Mouse (Mus musculus) layer of hippocampus, postnatal 14 days (tissue): ENCODE results near the gene Hrg. TPM values are rescaled to one million over a fixed set of nuclear protein-coding genes. Genes with fewer than 3 reads are reported as not detected.
"Not testable (repeated sequence)": the region's sequence is repeated elsewhere in the genome, so short reads cannot be mapped to it uniquely, and the experiment has no call there.

Source experiments
- DNase-seq, 2 experiments: peaks; one replicate each; pipeline ENCODE4 v3.0.0; 2021 to 2022; ENCODE audit warnings: low spot score in 2 of 2, mixed read lengths in 1 of 2
- long read RNA-seq, 2 experiments: library from polyadenylated mRNA; stranded (forward); transcript quantifications; one replicate each; pipeline ENCODE4 v2.0.0; 2021
- total RNA-seq, 2 experiments: library from RNA; stranded (reverse); gene quantifications; 2 replicates each; pipeline ENCODE4 v1.2.3; 2021

Hrg gene
- total RNA-seq = not detected
- long read RNA-seq, experiment 1 = 0 reads
- long read RNA-seq, experiment 2 = 0 reads

DNA sequence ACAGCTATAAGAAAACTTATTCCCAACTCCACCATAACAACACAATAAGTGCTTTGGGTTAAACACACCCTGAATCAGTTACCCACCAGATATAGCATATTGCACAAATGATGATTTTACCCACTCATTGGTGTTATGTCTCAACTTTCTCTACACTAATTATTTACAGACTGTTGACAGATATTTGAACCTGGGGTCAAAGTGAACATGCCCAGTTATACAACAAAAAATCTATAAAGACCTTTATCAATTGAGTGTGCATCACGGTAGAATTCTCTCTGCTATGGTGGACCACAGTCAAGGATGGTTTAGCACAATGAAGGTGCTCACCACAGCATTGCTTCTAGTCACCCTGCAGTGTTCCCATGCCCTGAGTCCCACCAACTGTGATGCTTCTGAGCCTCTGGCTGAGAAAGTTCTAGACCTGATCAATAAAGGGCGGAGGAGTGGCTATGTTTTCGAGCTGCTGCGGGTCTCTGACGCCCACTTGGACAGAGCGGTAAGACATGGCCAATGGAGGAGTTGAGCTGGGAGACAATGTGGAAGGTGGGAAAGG is at the start of gene Hrg:
Hrg (plus strand) TSS at position 233 of the 556 bp plus-strand sequence.
- no peak for DNase-seq

DNA sequence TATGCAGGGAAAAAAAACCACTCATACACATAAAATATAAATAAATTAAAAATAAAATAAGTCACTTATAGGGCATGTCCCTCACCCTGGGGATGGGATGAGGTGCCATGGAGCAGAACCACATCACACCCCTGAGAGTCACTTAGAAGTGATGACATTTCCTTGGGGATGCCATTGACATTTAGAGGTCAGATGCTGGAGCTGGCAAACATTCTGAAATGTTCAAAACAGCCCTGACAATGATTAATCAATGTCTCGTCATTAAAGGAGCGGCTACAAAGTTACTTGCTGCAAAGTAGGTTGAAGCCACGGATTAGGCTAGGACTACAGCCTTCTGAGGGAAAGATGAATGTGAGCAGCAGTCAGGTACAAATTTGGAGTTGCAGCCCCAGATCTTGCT is 49.5 kb upstream of the Hrg start:
- DNase-seq = no peak

GRCm38 (mm10) chr16:22909290-22909689 is 41.6 kb upstream of the Hrg start:
- no peak for DNase-seq

GRCm38 (mm10) chr16:22911986-22912385 is 38.9 kb upstream of the Hrg start:
- peak in 1 of 2 experiments; percentile 24 for DNase-seq

- DNase-seq = no peak
Measured at GRCm38 (mm10) chr16:22912886-22913285, 38.0 kb upstream of the Hrg start.

GRCm38 (mm10) chr16:22914276-22914675 is 36.6 kb upstream of the Hrg start:
- no peak for DNase-seq

- DNase-seq = no peak
Measured at GRCm38 (mm10) chr16:22918034-22918433, 32.8 kb upstream of the Hrg start, which contains the start of gene Fetub. Fetub (plus strand) TSS chr16:22918334.

DNA sequence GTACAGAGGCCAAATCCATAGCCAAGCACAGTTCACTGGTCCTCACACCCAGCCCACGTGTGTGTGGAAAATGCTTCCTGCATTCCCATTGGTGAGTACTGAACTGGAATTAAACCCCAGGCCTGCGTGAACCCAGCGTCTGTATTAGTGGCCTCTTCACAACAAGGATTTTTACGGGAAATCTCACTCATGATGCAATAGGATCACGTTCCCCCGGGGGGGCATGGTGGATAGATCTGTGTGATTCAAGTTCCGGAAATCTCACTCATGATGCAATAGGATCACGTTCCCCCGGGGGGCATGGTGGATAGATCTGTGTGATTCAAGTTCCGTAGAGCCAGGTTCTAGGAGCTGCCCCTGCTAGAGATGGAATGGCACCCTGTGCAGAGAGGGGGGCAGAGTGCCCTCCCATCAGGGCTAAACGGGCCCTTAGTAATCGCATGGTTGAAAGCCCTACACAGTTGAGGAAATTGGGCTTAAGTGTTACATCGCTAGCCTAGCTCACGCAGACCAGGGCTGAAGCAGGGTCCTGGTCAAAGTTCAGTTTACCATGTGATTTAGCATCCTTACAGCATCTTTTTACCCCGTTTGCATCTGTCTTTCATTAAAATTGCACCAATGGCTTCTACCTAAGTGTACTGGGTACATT is 32.1 kb upstream of the Hrg start:
- DNase-seq = no peak

DNA sequence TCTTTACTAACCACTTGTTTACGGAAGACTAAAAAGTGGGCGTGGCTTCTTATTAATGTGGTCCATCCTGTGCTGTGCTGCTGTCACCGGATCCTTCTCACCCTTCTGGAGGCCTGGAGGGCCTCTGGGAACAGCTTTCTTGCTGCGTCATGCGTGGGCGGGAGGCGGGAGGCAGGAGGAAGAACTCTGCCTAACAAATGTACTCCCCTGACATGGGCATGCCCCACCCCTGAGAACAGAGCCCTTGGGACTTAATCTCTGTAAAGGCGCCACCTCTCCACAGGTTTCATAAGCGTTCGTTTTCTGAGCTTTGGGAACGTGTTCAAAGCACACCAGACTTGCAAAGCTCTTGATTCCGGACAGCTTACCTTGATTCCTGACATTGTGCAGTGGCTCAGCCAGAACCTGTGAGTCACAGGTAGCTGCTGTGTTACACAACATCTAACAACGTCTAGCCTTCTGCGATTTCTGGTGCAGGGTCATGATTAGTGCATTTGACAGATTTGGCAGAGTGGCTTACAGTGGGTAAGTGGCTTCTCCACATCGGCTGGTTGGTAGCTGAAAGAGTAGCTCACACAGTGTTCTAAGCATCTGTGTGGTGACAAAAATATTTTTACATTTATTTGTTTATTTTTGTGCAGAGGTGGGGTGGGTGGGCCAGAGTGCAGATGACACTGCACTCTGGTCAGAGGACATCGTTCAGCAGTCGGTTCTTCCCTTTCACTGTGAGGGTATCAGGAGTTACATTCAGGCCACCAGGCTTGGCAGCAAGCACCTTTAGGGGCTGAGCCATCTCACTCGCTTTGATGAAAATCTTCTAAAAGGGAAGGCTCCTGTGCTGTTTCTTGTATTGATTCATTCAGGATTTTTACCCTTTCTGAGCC is 30.7 kb upstream of the Hrg start:
- DNase-seq = no peak

DNA sequence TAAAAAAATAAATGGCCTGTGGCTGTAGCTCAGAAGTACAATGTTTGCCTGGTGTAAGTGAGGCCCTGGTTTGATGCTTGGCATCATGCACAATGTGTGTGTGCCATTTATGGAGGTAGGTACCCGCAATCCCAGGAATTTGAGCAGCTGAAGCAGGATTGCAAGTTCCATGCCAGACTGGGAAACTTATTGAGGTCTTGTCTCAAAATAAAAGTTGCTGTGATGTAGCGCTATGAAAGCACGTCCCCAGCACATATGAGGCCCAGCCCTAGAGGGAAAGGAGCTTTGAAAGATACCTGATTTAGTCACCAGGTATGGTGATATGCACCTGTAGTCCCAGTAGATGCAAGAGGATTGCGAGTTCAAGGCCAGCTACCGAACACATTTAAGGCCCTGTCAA is 29.1 kb upstream of the Hrg start:
- DNase-seq = no peak

GRCm38 (mm10) chr16:22922433-22922832 is 28.4 kb upstream of the Hrg start:
- no peak for DNase-seq

GRCm38 (mm10) chr16:22929575-22929974 is 21.3 kb upstream of the Hrg start:
- peak; percentile 29 to 58 for DNase-seq

- no peak for DNase-seq
Measured at GRCm38 (mm10) chr16:22931431-22932200, 19.3 kb upstream of the Hrg start.

GRCm38 (mm10) chr16:22937631-22938030 is 13.2 kb upstream of the Hrg start:
- no peak for DNase-seq

GRCm38 (mm10) chr16:22938541-22938940 is 12.3 kb upstream of the Hrg start:
- DNase-seq = no peak

GRCm38 (mm10) chr16:22939120-22939695 is 11.7 kb upstream of the Hrg start:
- DNase-seq = no peak

- DNase-seq = not testable (repeated sequence)
Measured at GRCm38 (mm10) chr16:22941825-22942476, 8.9 kb upstream of the Hrg start.

- no peak for DNase-seq
Measured at GRCm38 (mm10) chr16:22947371-22947770, 3.5 kb upstream of the Hrg start.

DNA sequence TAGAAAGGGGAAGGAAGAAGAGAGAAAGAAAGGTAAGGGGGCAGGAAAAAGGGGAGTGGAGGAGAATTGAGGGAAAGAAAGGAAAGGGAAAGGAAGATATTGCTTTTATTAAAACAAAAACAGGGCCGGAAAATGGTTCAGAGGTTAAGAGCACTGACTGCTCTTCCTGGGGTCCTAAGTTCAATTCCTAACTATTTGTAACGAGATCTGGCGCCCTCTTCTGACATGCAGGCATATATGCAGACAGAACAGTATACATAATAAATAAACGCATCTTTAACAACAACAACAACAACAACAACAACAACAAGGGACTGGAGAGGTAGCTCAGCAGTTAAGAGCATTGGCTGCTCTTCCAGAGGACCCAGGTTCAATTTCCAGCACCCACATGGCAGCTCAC is 2.2 kb downstream of the Hrg start:
- no peak for DNase-seq

DNA sequence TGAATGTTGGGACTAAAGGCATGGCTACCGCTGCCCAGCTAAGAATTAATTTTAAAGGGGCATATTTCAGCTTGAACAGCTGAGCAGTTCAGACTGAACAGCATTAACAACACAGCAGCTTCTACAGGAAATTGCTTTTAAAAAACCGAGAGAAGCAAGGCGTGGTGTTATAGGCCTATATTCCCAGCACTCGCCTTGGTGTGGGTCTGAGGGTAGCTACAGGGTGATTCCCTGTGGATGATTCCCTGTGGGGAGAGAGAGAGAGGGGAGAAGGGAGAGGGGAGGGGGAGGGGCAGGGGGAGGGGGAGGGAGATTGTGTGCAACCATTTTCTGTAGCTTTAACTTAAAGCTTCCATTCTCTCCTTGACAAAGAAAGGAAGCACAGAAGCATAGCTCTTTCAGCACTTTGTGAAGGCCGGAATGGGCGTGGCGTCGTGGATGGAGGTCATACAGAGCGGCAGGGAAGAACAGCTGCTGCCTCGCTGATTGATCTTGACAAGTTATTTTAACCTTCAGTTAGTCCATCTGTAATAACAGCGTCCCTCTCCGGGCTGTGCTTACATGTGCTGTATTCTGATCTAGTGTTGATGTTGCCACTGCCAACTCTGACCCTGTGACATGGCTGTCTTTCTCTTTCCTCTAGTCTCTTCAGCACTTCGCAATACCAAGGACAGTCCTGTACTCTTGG is 4.7 kb downstream of the Hrg start:
- no peak for DNase-seq
